9 mouse cellular contexts compared by ENCODE assay signal in the genomic region with DNA sequence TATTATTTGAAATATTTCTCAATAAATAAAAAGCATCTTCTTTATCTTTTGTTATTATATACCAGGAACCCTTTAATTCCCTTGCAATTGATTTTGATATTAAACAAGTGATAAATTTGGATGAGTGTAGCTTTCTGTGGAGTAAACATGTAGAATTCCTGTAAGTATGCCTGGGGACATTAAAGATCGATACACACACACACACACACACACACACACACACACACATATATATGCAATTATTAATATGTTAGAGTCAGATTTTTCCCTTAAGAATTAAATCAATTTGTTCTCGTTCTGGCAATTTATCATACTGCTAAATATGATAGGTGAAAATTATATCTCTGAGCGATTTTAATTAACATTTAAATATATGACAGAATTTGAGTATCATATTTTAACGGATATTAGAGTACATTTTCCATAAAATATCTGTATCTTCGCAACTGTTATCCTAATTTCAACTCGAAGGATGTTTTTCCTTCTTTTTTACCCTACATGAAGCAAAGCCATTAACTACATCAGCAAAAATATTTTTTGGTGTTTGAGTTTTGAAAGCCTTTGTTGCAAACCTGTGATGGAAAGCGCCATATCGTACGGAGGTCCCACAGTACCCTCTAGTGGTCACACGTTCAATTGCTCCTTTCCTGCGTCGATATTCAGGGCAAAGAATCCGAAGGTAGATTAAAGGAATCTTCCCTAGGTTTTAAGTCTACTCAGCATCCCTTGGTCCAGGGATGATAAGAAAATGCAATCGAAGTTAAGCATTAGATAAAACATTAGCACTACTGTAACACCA.
A peak's percentile ranks its signal among the peaks of the same experiment; 100 is the strongest.
DNase-seq lines count a peak whose midpoint lies in the region; ATAC-seq and TF ChIP-seq lines count a peak whose summit lies in the region.
"Had no signal": no experiment of that assay in that cellular context is flagged by ENCODE, and none has a peak within 500 bp of the region (broad histone marks: within the 10 kb centered on the region; RNA-seq: fewer than 3 reads in every experiment).

No protein-coding gene starts in this region.

- H3K27ac ChIP-seq in kidney, adult 2 months (ENCODE audit: insufficient read depth, low read depth, low read length), result no peak overlapping the region
- no peak overlapping the region for H3K27ac ChIP-seq in kidney, embryonic 14.5 days (ENCODE audit: low read depth, low read length)
- H3K27ac ChIP-seq in neural tube, embryonic 13.5 days (replicated peaks), result no peak overlapping the region
- H3K27ac ChIP-seq: embryonic facial prominence, embryonic 13.5 days had no signal

- no peak overlapping the region for H3K4me3 ChIP-seq in kidney, adult 2 months (ENCODE audit: insufficient read depth, low read depth, low read length)
- no peak overlapping the region for H3K4me3 ChIP-seq in kidney, embryonic 14.5 days (ENCODE audit: low read length)
- H3K4me3 ChIP-seq in neural tube, embryonic 13.5 days, result no peak overlapping the region
- H3K4me3 ChIP-seq: embryonic facial prominence, embryonic 13.5 days had no signal

- H3K9me3 ChIP-seq in kidney, embryonic 14.5 days (ENCODE audit: control insufficient read depth, low read length), result no peaks in the 10 kb centered on the region
- no peaks in the 10 kb centered on the region for H3K9me3 ChIP-seq in neural tube, embryonic 13.5 days
- H3K9me3 ChIP-seq: embryonic facial prominence, embryonic 13.5 days had no signal

- H3K4me1 ChIP-seq in kidney, adult 2 months (ENCODE audit: control insufficient read depth, insufficient read depth, low read length), result no peaks in the 10 kb centered on the region
- no peaks in the 10 kb centered on the region for H3K4me1 ChIP-seq in kidney, embryonic 14.5 days (ENCODE audit: control insufficient read depth, insufficient read depth, low read length)
- no peaks in the 10 kb centered on the region for H3K4me1 ChIP-seq in neural tube, embryonic 13.5 days (replicated peaks)
- H3K4me1 ChIP-seq: embryonic facial prominence, embryonic 13.5 days had no signal

- peak; percentile 74 for TF ChIP-seq CTCF in kidney, adult 2 months (conservative IDR thresholded peaks at IDR 0.05; ENCODE audit: insufficient read depth, insufficient read length, low read depth, low read length)

- intact Hi-C loops in left cerebral cortex, postnatal 10 days (cut with DNase I), result no loop called here

- TF ChIP-seq POLR2A in kidney, adult 2 months (IDR thresholded peaks at IDR 0.05; ENCODE audit: low read depth, low read length), result no peak

- H3K36me3 ChIP-seq in kidney, adult 2 months (ENCODE audit: control insufficient read depth, insufficient read depth, low read length), result no peaks in the 10 kb centered on the region
- no peaks in the 10 kb centered on the region for H3K36me3 ChIP-seq in kidney, embryonic 14.5 days (ENCODE audit: control insufficient read depth, insufficient read depth, low read length)
- H3K36me3 ChIP-seq in neural tube, embryonic 13.5 days, result no peaks in the 10 kb centered on the region
- H3K36me3 ChIP-seq: embryonic facial prominence, embryonic 13.5 days had no signal

- no peak for ATAC-seq in kidney, embryonic 14.5 days (ENCODE audit: low FRiP score, low TSS enrichment)
- peak; percentile 67 to 74; a peak in 3 of 4 replicates for ATAC-seq in hematopoietic stem cell, adult 5-6 weeks (replicated peaks in 1 of 2; ENCODE audit: insufficient read depth in 1 of 2, low FRiP score in 2 of 2, low TSS enrichment in 1 of 2, low read depth in 1 of 2, poor library complexity in 2 of 2, severe bottlenecking in 2 of 2)
- ATAC-seq in neural tube, embryonic 13.5 days (ENCODE audit: low read depth), result peak; percentile 71
- no peak for ATAC-seq in megakaryocyte, adult 5-6 weeks (ENCODE audit: poor library complexity, severe bottlenecking)

- peak; percentile 33 for DNase-seq in kidney, adult 2 months
- peak; percentile 33 for DNase-seq in MN1 (ENCODE audit: low spot score)
- DNase-seq in cerebellum, postnatal 14 days, result peak; percentile 80
- DNase-seq in left cerebral cortex, postnatal 10 days (ENCODE audit: extremely low spot score in 1 of 2, low spot score in 2 of 2), result peak; percentile 33 to 55

- 18% methylated on average over 14 of the region's 14 CpGs for WGBS in kidney, adult 2 months
- 22% methylated on average over 14 of the region's 14 CpGs for WGBS in kidney, embryonic 14.5 days
- 18% methylated on average over 14 of the region's 14 CpGs for WGBS in neural tube, embryonic 13.5 days

- no peaks in the 10 kb centered on the region for H3K27me3 ChIP-seq in kidney, adult 2 months (replicated peaks; ENCODE audit: control insufficient read depth, insufficient read depth, low read length)
- H3K27me3 ChIP-seq in kidney, embryonic 14.5 days (ENCODE audit: control insufficient read depth, insufficient read depth, low read length), result no peaks in the 10 kb centered on the region
- H3K27me3 ChIP-seq in neural tube, embryonic 13.5 days, result no peaks in the 10 kb centered on the region
- H3K27me3 ChIP-seq: embryonic facial prominence, embryonic 13.5 days had no signal

- H3K9ac ChIP-seq in kidney, embryonic 14.5 days (ENCODE audit: low read depth, low read length), result no peak overlapping the region
- no peak overlapping the region for H3K9ac ChIP-seq in neural tube, embryonic 13.5 days
- H3K9ac ChIP-seq: embryonic facial prominence, embryonic 13.5 days had no signal

- H3K4me2 ChIP-seq in kidney, embryonic 14.5 days (replicated peaks; ENCODE audit: low read depth, low read length), result no peak overlapping the region
- no peak overlapping the region for H3K4me2 ChIP-seq in neural tube, embryonic 13.5 days
- H3K4me2 ChIP-seq: embryonic facial prominence, embryonic 13.5 days had no signal

Comparison
In these comparisons a context has a peak if more than half of its experiments do, and no peak if none do; other contexts are left out.
1. ATAC-seq: peak in hematopoietic stem cell, adult 5-6 weeks (2 of 2) and neural tube, embryonic 13.5 days (single experiment); none in kidney, embryonic 14.5 days (single experiment) and megakaryocyte, adult 5-6 weeks (single experiment).
2. Peak in every context shown above with its lines, with median percentiles within 50 percentile points of each other: DNase-seq.